Mouse (Mus musculus) heart, adult 2 months (tissue): ENCODE measurements around the gene Anpep. TPM values are rescaled to one million over a fixed set of nuclear protein-coding genes. Genes with fewer than 3 reads are reported as not detected.

Source experiments
- DNase-seq, 2 experiments: peaks; one replicate each; pipeline ENCODE4 v3.0.0; 2021
- H3K27ac ChIP-seq: fragments of 200-600 bp; 2 replicates; pipeline ENCODE4 v1.8.1; 2022
- H3K27me3 ChIP-seq: fragments of 200-500 bp; 2 replicates; pipeline ENCODE4 v1.6.1; 2012; ENCODE audit warnings: mild to moderate bottlenecking, low read length, inconsistent platforms, mixed read lengths; ENCODE audit not compliant: control insufficient read depth, insufficient read depth
- H3K36me3 ChIP-seq: fragments of 200-500 bp; 2 replicates; pipeline ENCODE4 v1.6.1; 2012; ENCODE audit warnings: low read length, inconsistent platforms; ENCODE audit not compliant: control insufficient read depth, insufficient read depth
- H3K4me1 ChIP-seq: fragments of 200-500 bp; 2 replicates; pipeline ENCODE4 v1.6.1; 2011; ENCODE audit warnings: low read length; ENCODE audit not compliant: control insufficient read depth, insufficient read depth
- H3K4me3 ChIP-seq: fragments of 200-600 bp; 2 replicates; pipeline ENCODE4 v1.8.1; 2022
- H3K79me2 ChIP-seq: fragments of 200-500 bp; replicated peaks from 2 replicates; pipeline ENCODE4 v1.6.1; 2012; ENCODE audit warnings: mild to moderate bottlenecking, inconsistent platforms, low read length, moderate library complexity, mixed read lengths; ENCODE audit not compliant: control insufficient read depth, insufficient read depth
- H3K9ac ChIP-seq: fragments of 200-500 bp; 2 replicates; pipeline ENCODE4 v1.6.1; 2012; ENCODE audit warnings: low read depth, mild to moderate bottlenecking, control low read depth, inconsistent platforms, low read length, mixed read lengths
- CTCF ChIP-seq: fragments of 200-600 bp; IDR thresholded peaks from 2 replicates; pipeline ENCODE4 v1.8.1; 2022; ENCODE audit warnings: antibody characterized with exemption, mild to moderate bottlenecking, moderate library complexity
- EP300 ChIP-seq: fragments of 200-500 bp; IDR thresholded peaks from 2 replicates; pipeline ENCODE4 v1.6.1; 2011; ENCODE audit warnings: low read depth, low read length, control low read depth; ENCODE audit not compliant: insufficient read depth
- POLR2A ChIP-seq: fragments of 200-500 bp; IDR thresholded peaks from 2 replicates; pipeline ENCODE4 v1.6.1; 2011; ENCODE audit warnings: mild to moderate bottlenecking, low read depth, low read length, control low read depth; ENCODE audit not compliant: insufficient read depth
- WGBS: fragments of 180-500 bp; shearing (Covaris S2); methylation state at CpG from one replicate; pipeline ENCODE4 v1.1.7; 2018; 5-methylcytosine and 5-hydroxymethylcytosine counted together
- intact Hi-C: fragments of 180-260 bp; cut with DNase I; formaldehyde crosslinking; loops from one replicate; pipeline ENCODE4 v1.15.1; 2025
- polyA plus RNA-seq: library from polyadenylated mRNA; depleted of rRNA; stranded (reverse); fragments of >200 nt; gene quantifications from 2 replicates; pipeline ENCODE4 v1.2.3, GENCODE M21; 2012
- total RNA-seq, 2 experiments: library from RNA; stranded (reverse); gene quantifications; 2 replicates each; pipeline ENCODE4 v1.2.3; 2021

The Anpep gene
- total and polyA plus RNA-seq, 3 experiments, result 8.4 to 18.5 (median 12.9) TPM

DNA sequence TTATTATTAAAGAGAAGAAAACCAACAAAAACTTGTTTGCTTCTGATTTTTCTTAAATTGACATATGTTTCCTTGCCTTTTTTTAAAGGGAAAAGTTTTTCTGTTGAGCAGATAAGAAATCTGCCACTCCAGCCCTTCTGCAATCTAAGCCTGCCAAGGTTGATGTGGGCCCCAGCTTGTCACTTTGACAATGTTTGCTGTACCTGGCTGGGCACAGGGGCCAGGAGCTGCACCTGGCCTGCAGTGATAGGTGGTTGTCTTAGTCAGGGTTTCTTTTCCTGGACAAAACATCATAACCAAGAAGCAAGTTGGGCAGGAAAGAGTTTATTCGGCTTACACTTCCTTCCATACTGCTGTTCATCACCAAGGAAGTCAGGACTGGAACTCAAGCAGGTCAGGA lies 47.5 kb downstream of the Anpep start:
- no peaks in the 10 kb centered on the region for H3K36me3 ChIP-seq
- no peak for TF ChIP-seq CTCF
- no peak for TF ChIP-seq EP300
- TF ChIP-seq POLR2A, result no peak
- WGBS, result 44% methylated on average over 1 of the region's 1 CpGs

DNA sequence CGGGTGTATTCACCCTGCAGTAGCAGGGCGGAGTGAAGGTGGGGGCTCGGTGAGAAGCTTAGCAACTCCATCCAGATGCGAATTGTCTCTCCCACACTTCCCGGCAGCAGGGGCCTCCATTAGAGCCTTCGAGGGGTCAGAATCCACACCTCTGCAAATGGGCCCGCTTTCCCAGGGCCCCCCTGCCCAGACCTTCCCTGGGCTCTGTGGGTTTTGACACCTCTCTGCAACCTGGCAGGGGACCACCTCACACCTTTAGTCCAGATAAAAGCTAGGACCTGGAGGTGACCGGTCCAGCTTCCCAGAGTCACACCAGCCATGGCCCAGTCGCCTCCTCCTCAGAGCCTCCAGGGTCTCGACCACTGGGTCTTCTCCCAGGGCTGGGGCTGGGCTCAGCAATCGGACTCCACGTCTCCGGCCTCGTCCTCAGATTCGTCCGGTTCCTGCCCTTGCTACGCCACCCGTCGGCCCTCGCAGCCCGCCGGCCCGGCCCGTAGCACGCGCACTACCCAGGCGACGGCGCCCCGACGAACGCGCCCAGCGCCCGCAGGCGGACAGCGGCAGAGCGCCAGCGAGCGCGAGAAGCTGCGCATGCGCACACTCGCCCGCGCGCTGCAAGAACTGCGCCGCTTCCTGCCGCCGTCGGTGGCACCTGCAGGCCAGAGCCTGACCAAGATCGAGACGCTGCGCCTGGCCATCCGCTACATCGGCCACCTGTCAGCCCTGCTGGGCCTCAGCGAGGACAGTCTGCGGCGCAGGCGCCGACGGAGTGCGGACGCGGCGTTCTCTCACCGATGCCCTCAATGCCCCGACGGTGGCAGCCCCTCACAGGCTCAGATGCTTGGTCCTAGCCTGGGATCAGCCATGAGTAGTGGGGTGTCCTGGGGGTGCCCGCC lies 50.0 kb downstream of the Anpep start, which contains the start of gene Mesp2:
Gene Mesp2, plus strand, starts transcription at position 117 of the 896 bp plus-strand sequence.
- no peaks in the 10 kb centered on the region for H3K36me3 ChIP-seq
- no peak within 1 kb of the TSS for H3K27ac ChIP-seq
- H3K4me1 ChIP-seq, result no peaks in the 10 kb centered on the region
- H3K9ac ChIP-seq, result 0 out of 2 replicates have a peak within 1 kb of the TSS, but pooled peaks have one; percentile 8
- H3K4me3 ChIP-seq, result peak within 1 kb of the TSS; percentile 41
- H3K27me3 ChIP-seq, result peaks cover 1% of the 10 kb centered on the region; the same call in 1 of the 2 replicates
- WGBS, result 11% methylated on average over 71 of the region's 71 CpGs
- intact Hi-C loops, result no loop called here
- DNase-seq, result peak; percentile 82 to 83
- no peaks in the 10 kb centered on the region for H3K79me2 ChIP-seq
- peak; percentile 15; the same call in 1 of the 2 replicates for TF ChIP-seq CTCF
- no peak for TF ChIP-seq EP300

More for the DNA sequence above, 47.5 kb downstream of the Anpep start:
- Histone ChIP-seq H3K79me2 (no peaks in the 10 kb centered on the region), H3K9ac (no peak overlapping the region), H3K4me1 (no peaks in the 10 kb centered on the region), H3K27ac (no peak overlapping the region), H3K27me3 (peaks cover 1% of the 10 kb centered on the region; the same call in 1 of the 2 replicates), H3K4me3 (no peak overlapping the region)
- intact Hi-C loops, result no loop called here
- DNase-seq, result no peak

DNA sequence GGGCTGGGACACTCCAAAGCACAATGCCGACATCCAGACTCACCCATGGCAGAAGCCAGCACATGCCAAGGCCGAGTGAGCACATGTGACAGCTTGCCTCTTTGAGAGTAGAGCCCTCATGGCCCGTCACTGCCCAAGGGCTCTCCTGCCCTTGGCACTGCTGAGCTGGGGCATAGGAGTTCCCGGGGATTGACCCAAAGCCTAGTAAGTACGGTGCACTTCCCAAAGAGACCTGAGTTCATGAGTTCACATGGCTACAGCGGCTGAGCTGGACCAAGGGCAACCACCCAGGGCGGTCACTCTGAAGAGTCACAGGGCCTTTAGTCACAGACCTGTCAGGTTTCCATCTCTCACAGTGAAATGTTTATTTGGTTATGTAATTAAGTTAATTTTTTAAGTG lies 52.3 kb downstream of the Anpep start:
- no peaks in the 10 kb centered on the region for H3K36me3 ChIP-seq
- H3K4me3 ChIP-seq, result no peak overlapping the region
- H3K79me2 ChIP-seq, result no peaks in the 10 kb centered on the region
- 86% methylated on average over 7 of the region's 7 CpGs for WGBS
- intact Hi-C loops, result no loop called here
- H3K27me3 ChIP-seq, result peaks cover 1% of the 10 kb centered on the region; the same call in 1 of the 2 replicates
- H3K9ac ChIP-seq, result no peak overlapping the region
- TF ChIP-seq EP300 (no peak), POLR2A (no peak), CTCF (no peak)
- DNase-seq, result no peak
- no peaks in the 10 kb centered on the region for H3K4me1 ChIP-seq
- no peak overlapping the region for H3K27ac ChIP-seq

DNA sequence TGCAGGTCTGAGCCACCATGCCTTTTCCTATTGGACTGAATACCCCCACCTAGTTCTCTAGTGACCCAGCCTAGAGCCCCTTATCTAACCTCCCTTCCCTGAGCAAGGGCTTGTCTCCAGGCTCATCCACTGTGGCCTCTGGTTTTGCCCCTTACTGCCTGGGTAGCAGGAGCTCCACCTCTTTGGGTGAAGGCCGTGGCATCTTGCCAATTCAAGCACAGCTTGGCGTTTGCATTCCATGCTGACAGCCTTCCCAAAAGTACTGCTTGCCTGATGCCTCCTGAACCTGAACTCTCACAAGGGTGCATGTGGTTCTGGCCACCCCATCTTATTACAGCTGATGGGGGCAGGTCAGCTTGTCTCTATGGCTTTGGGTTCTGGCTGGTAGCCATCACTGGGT lies 57.0 kb downstream of the Anpep start:
- 27% methylated on average over 2 of the region's 2 CpGs for WGBS
- TF ChIP-seq POLR2A (no peak), EP300 (no peak)
- intact Hi-C loops, result no loop called here
- H3K36me3 ChIP-seq, result no peaks in the 10 kb centered on the region
- no peaks in the 10 kb centered on the region for H3K79me2 ChIP-seq
- no peaks in the 10 kb centered on the region for H3K27me3 ChIP-seq
- H3K4me3 ChIP-seq, result no peak overlapping the region
- peak in 1 of 2 experiments; percentile 41 for DNase-seq
- H3K9ac ChIP-seq, result no peak overlapping the region
- no peaks in the 10 kb centered on the region for H3K4me1 ChIP-seq
- H3K27ac ChIP-seq, result no peak overlapping the region

DNA sequence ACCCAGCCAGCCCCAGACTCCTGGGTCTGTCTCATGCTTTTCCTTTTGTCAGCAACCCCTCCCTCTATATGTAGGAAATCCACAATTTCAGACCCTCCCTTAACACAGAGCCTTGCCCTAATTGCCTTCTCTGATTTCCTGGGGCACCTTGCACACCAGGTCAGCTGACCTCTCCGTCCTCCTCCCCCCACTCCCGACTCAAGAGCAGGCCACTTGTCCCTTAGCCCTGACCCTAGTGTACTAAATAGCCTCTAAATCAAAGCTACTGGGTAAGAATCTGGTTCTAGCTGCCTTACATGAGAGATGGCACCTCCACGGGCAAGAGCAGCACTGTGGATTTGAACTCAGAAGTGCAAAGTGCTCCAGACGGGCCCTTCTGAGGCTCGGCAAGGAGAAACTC lies 58.8 kb downstream of the Anpep start:
- Histone ChIP-seq H3K4me1 (no peaks in the 10 kb centered on the region), H3K27me3 (no peaks in the 10 kb centered on the region), H3K79me2 (no peaks in the 10 kb centered on the region), H3K9ac (no peak overlapping the region), H3K36me3 (no peaks in the 10 kb centered on the region), H3K4me3 (no peak overlapping the region), H3K27ac (no peak overlapping the region)
- TF ChIP-seq CTCF, result no peak
- TF ChIP-seq POLR2A, result no peak
- no peak for TF ChIP-seq EP300
- no peak for DNase-seq
- 80% methylated on average over 5 of the region's 5 CpGs for WGBS
- intact Hi-C loops, result no loop called here

DNA sequence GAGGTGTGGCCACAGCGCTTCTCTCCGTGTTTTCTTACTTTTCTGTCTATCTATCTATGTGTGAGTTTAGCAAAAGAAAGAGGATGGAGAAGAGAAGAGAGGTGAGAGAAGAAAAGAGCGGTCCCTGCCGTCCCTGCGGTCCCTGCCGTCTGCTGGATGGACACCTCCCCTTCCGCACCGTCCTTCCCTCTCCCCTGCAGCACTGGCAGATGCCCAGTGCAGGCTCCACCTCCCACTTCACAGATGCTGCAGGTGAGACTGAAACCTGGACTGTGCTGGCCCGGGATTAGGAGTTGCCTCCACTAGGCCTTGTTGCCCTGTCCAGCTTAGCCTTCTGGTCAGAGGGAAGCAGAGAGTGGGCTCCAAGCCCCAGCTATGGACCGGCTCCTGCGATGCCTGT lies 59.5 kb downstream of the Anpep start:
- no peak overlapping the region for H3K4me3 ChIP-seq

More for the DNA sequence above, 59.5 kb downstream of the Anpep start:
- Histone ChIP-seq H3K79me2 (no peaks in the 10 kb centered on the region), H3K27ac (no peak overlapping the region), H3K9ac (no peak overlapping the region), H3K27me3 (no peaks in the 10 kb centered on the region), H3K36me3 (no peaks in the 10 kb centered on the region), H3K4me1 (no peaks in the 10 kb centered on the region)
- TF ChIP-seq POLR2A, result no peak
- no peak for DNase-seq
- 80% methylated on average over 11 of the region's 11 CpGs for WGBS
- intact Hi-C loops, result no loop called here
